Comparison of ENCODE assay signal across 25 mouse cellular contexts in the genomic region with DNA sequence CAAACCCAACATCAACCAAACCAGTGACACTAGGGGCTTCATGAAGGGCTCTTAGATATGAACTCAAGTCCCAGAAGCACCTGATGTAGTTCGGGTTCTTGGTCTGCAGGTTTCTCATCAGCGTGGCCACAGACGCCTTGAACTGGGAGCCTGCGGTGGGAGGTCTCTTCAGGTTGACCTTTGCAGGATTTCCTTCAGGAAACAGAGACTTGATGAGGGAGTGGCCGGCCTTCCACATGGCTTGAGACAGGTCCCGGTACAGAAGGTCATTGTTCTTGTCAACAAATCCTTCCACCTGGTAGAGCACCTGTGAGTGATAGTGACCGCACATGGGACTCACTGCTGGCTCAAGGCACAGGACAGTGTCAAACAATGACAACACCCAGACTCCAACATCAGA.
DNase-seq lines count a peak whose midpoint lies in the region; ATAC-seq and TF ChIP-seq lines count a peak whose summit lies in the region.
"Had no signal": no experiment of that assay in that cellular context is flagged by ENCODE, and none has a peak within 500 bp of the region (broad histone marks: within the 10 kb centered on the region; RNA-seq: fewer than 3 reads in every experiment).

No protein-coding gene starts in this region.

- TF ChIP-seq EP300 in stomach, postnatal 0 days (optimal IDR thresholded peaks at IDR 0.05), result no peak

- peaks cover 9% of the 10 kb centered on the region; the same call in 1 of the 2 replicates for H3K4me1 ChIP-seq in liver, adult 2 months (ENCODE audit: control insufficient read depth, insufficient read depth, low read length)
- no peaks in the 10 kb centered on the region for H3K4me1 ChIP-seq in liver, embryonic 11.5 days (replicated peaks; ENCODE audit: control insufficient read depth, insufficient read depth, low read length)
- H3K4me1 ChIP-seq in stomach, postnatal 0 days (replicated peaks; ENCODE audit: control insufficient read depth, insufficient read depth), result no peaks in the 10 kb centered on the region
- H3K4me1 ChIP-seq: embryonic facial prominence, embryonic 12.5 days; forebrain, embryonic 13.5 days; forebrain, embryonic 15.5 days had no signal

- H3K27me3 ChIP-seq in liver, adult 2 months (ENCODE audit: control insufficient read depth, insufficient read depth, low read length), result no peaks in the 10 kb centered on the region
- no peaks in the 10 kb centered on the region for H3K27me3 ChIP-seq in liver, embryonic 11.5 days (replicated peaks; ENCODE audit: control insufficient read depth, insufficient read depth, low read length)
- no peaks in the 10 kb centered on the region for H3K27me3 ChIP-seq in stomach, postnatal 0 days (ENCODE audit: control insufficient read depth, insufficient read depth, low read length)
- H3K27me3 ChIP-seq: CH12.LX; embryonic facial prominence, embryonic 12.5 days; forebrain, embryonic 13.5 days; forebrain, embryonic 15.5 days; Patski had no signal

- no peaks in the 10 kb centered on the region for H3K9me3 ChIP-seq in liver, embryonic 11.5 days (ENCODE audit: control insufficient read depth, low read length)
- no peaks in the 10 kb centered on the region for H3K9me3 ChIP-seq in stomach, postnatal 0 days (ENCODE audit: control insufficient read depth, low read length)
- H3K9me3 ChIP-seq: embryonic facial prominence, embryonic 10.5 days; embryonic facial prominence, embryonic 12.5 days; forebrain, embryonic 13.5 days; forebrain, embryonic 15.5 days; G1E had no signal

- ATAC-seq in liver, embryonic 11.5 days (replicated peaks; ENCODE audit: low FRiP score), result no peak
- 0 out of 2 replicates have a peak, but pooled peaks have one; percentile 51 for ATAC-seq in stomach, postnatal 0 days (ENCODE audit: low FRiP score, low TSS enrichment)
- ATAC-seq: activated CD4-positive, CD25-positive, alpha-beta regulatory T cell, adult 4 months; CD4-positive, CD25-positive, alpha-beta regulatory T cell, adult 4 months; forebrain, embryonic 13.5 days; forebrain, embryonic 15.5 days; forebrain, postnatal 0 days; Patski had no signal

- peaks cover 65% of the 10 kb centered on the region for H3K36me3 ChIP-seq in liver, adult 2 months (ENCODE audit: control insufficient read depth, insufficient read depth, low read length)
- peaks cover 6% of the 10 kb centered on the region; the same call in 1 of the 2 replicates for H3K36me3 ChIP-seq in liver, embryonic 11.5 days (ENCODE audit: control insufficient read depth, insufficient read depth, low read length)
- peaks cover 6% of the 10 kb centered on the region; the same call in 1 of the 2 replicates for H3K36me3 ChIP-seq in stomach, postnatal 0 days (ENCODE audit: control insufficient read depth, insufficient read depth, low read length)
- H3K36me3 ChIP-seq: G1E had no signal

- TF ChIP-seq POLR2A in liver, adult 2 months (IDR thresholded peaks at IDR 0.05; ENCODE audit: extremely low read depth, insufficient read depth, low read length), result no peak

- peaks cover 2% of the 10 kb centered on the region; the same call in 1 of the 2 replicates for H3K79me2 ChIP-seq in liver, adult 2 months (ENCODE audit: control insufficient read depth, insufficient read depth, low read length)

- H3K9ac ChIP-seq in liver, adult 2 months (ENCODE audit: low read depth, low read length), result no peak overlapping the region
- H3K9ac ChIP-seq in liver, embryonic 11.5 days (ENCODE audit: low read depth, low read length), result no peak overlapping the region
- H3K9ac ChIP-seq in stomach, postnatal 0 days (ENCODE audit: low read length), result no peak overlapping the region
- H3K9ac ChIP-seq: embryonic facial prominence, embryonic 12.5 days; forebrain, embryonic 13.5 days; forebrain, embryonic 15.5 days; forebrain, postnatal 0 days had no signal

- H3K4me3 ChIP-seq in liver, adult 2 months (ENCODE audit: insufficient read depth, low read depth, low read length), result no peak overlapping the region
- no peak overlapping the region for H3K4me3 ChIP-seq in liver, embryonic 11.5 days (ENCODE audit: low read depth, low read length)
- H3K4me3 ChIP-seq in stomach, postnatal 0 days (ENCODE audit: low read depth, low read length), result no peak overlapping the region
- H3K4me3 ChIP-seq: embryonic facial prominence, embryonic 10.5 days; embryonic facial prominence, embryonic 12.5 days; forebrain, embryonic 13.5 days; forebrain, embryonic 15.5 days had no signal

- no peak for TF ChIP-seq CTCF in liver, adult 2 months (IDR thresholded peaks at IDR 0.05; ENCODE audit: low read depth, low read length)
- TF ChIP-seq CTCF in stomach, postnatal 0 days (IDR thresholded peaks at IDR 0.05; ENCODE audit: low read depth), result no peak

- DNase-seq in heart, adult 11 months, result peak; percentile 92
- DNase-seq in heart, postnatal 36 days, result no peak
- DNase-seq in liver, adult 2 months (ENCODE audit: extremely low read depth, low read depth, low spot score), result peak; percentile 27
- no peak for DNase-seq in liver, embryonic 11.5 days (ENCODE audit: low spot score)
- DNase-seq in stomach, postnatal 0 days (ENCODE audit: low spot score), result no peak
- no peak for DNase-seq in cerebellum, postnatal 14 days
- DNase-seq in ovary, postnatal 36 days (ENCODE audit: low spot score), result no peak
- DNase-seq: adrenal gland, adult 8-10 months; adrenal gland, postnatal 14 days; adrenal gland, postnatal 36 days; cerebellum, adult 11 months; cerebellum, adult 18-20 months; cerebellum, adult 8-10 months; cerebellum, adult 9-11 months; cerebellum, postnatal 25 days; forebrain, postnatal 0 days had no signal

- 80% methylated on average over 7 of the region's 7 CpGs for WGBS in liver, adult 2 months
- WGBS in liver, embryonic 11.5 days, result 82% methylated on average over 7 of the region's 7 CpGs
- WGBS in stomach, postnatal 0 days, result 80% methylated on average over 7 of the region's 7 CpGs

- H3K27ac ChIP-seq in liver, adult 2 months (replicated peaks; ENCODE audit: insufficient read depth, low read depth, low read length), result no peak overlapping the region
- no peak overlapping the region for H3K27ac ChIP-seq in liver, embryonic 11.5 days (ENCODE audit: low read depth, low read length)
- no peak overlapping the region for H3K27ac ChIP-seq in stomach, postnatal 0 days (replicated peaks)
- H3K27ac ChIP-seq: embryonic facial prominence, embryonic 10.5 days; embryonic facial prominence, embryonic 12.5 days; forebrain, embryonic 13.5 days; forebrain, embryonic 15.5 days had no signal

- intact Hi-C loops in heart, postnatal 36 days (cut with DNase I), result no loop called here

- H3K4me2 ChIP-seq in liver, embryonic 11.5 days, result no peak overlapping the region
- H3K4me2 ChIP-seq in stomach, postnatal 0 days (replicated peaks; ENCODE audit: low read depth), result no peak overlapping the region
- H3K4me2 ChIP-seq: embryonic facial prominence, embryonic 12.5 days; forebrain, embryonic 13.5 days; forebrain, embryonic 15.5 days had no signal

Comparison
In these comparisons a context has a peak if more than half of its experiments do, and no peak if none do; other contexts are left out.
1. DNase-seq: peak in heart, adult 11 months (single experiment) and liver, adult 2 months (single experiment); none in heart, postnatal 36 days (0 of 2), liver, embryonic 11.5 days (single experiment), stomach, postnatal 0 days (single experiment), cerebellum, postnatal 14 days (0 of 2) and ovary, postnatal 36 days (single experiment).